Mouse (Mus musculus) urinary bladder, postnatal 36 days (tissue): ENCODE data around the gene 4930583I09Rik.

ENCODE experiments used
- DNase-seq, 2 experiments: peaks; one replicate each; pipeline ENCODE4 v3.0.0; 2022; ENCODE audit warnings: low spot score in 2 of 2, mixed read lengths in 1 of 2

4930583I09Rik gene

DNA sequence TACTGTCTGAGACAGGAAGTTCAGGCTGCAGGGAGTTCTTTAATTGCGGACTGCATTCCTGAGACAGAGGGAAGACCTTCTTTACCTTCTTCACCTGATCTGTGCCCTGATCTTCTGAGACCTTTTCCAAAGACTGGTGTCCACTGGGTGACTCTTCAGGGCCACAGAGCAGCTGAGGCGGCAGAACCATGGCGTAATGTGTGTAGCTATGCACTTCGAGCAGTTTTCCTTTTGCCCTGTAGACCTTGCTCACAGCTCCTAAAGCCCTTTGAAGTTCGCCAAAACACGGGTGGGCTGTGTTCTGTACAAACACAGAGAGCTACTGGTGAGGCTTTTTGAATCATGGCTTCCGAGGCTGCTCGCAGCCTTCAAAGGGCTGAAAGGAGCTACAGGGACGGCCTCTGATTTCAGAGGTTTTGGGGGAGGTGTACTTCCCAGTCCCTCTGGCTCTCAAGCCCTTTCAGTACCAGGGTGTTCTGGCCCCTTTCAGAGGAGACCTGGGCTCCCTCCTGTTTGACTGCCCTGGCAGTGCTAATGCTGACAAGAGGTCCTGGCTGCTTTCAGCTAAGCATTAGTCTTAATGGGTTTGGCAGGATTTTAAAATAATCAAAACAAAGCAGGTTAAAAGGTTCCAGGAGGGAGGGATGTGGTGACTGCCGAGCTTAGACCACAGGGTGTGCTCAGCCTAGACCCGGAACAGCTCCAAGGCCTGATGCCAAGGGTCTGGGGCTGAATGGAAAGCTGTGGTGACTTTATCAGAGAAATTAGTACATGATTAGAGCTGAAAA, 33.5 kb downstream of the 4930583I09Rik start:
- no peak for DNase-seq

DNA sequence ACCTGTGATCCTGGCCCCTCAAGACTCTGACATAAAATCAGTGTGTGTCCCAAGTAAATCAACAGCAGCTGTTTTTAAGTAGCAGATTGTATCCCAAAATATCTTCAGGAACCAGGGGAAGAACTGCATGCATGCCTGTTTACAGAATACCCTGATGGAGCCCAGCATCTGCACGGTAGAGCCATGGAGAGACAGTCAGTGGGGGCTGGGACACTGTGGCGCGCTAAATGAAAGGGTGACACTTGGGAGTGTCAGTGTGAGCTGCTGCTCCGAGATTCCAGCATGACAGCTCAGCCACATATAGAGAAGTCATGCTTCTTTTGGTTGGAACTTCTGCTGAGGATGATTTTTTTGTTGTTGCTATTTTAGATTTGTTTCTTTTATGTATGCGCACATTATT, 43.2 kb downstream of the 4930583I09Rik start:
- no peak for DNase-seq

DNA sequence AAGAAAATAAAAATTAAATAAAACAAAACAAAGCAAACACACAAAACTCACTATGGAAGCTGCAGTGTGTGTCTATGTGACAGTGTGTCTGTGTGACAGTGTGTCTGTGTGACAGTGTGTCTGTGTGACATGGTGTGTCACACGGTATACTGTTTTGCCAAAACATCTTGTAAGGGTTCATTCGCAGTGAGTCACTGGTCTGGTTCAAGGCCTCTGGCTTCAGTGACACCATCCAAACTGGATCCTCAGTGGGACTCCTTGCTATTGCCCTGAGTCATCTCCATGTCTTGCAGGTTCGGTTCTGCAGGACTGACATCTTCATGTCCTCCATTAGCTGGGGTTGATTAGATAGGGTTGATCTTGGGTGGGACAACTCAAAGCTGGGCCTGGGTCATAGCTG, 43.8 kb downstream of the 4930583I09Rik start:
- no peak for DNase-seq

DNA sequence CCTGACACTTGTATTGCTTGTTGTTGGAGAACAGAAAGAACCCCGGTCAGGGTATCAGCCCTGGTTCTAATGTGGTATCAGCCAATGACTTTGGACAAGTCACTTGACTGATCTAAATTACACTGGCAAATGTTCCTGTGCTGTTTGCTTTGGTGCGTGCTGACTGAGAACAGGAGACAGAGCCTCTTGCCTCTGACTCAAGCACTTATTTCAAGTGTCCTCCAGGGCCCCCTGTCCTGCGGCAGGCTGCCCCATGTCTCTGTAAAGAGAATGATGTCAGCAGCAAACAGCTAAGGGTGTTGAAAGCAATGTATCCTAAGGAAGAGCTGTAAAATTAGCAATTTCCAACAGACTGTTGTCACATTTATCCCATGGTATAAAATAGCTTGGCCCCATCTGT, 46.7 kb downstream of the 4930583I09Rik start:
- DNase-seq = no peak

DNA sequence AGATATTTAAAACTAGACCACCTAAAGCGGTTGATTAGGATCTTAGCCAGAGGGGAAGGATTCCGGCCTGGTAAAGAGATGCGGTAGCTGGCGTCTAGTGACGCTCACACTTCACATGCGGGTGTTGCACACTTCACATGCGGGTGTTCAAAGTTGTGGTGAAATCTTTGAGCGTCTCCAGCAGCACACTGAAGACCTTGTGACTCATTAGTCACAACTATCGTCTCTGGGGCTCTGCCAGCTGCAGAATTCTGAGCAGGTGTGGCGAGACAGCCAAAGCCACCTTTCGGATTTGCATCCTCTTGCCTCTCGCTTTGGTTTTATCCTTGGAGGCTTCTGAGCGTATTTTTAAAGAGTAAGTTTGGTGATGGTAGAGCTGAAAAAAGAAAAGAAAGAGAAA, 47.6 kb downstream of the 4930583I09Rik start:
- no peak for DNase-seq

DNA sequence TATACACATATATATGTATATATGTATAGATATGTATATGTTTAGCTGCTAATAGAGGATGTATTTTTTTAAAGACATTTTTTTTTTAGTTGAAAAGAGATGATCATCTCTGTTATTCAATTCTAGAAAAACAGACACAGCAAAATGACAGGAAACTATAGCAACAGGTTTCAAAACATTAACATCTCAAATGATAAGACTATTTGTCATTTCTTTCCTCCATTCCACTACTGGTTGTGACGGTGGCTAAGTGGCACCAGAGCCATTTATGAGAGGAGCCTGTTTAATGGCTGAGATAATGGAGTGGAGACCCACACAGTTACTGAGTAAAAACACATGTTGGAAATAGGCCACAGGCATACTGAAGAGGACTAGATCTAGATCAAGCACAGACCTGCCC, 49.9 kb downstream of the 4930583I09Rik start:
- DNase-seq = no peak
